Mouse (Mus musculus) forelimb bud, embryonic 11.5 days (tissue): Measurements from ENCODE around the gene Syce1l.

Experiments
- DNase-seq: peaks from one replicate; pipeline ENCODE4 v3.0.0-alpha.2; 2012; ENCODE audit warnings: low read depth, low spot score

Syce1l gene

DNA sequence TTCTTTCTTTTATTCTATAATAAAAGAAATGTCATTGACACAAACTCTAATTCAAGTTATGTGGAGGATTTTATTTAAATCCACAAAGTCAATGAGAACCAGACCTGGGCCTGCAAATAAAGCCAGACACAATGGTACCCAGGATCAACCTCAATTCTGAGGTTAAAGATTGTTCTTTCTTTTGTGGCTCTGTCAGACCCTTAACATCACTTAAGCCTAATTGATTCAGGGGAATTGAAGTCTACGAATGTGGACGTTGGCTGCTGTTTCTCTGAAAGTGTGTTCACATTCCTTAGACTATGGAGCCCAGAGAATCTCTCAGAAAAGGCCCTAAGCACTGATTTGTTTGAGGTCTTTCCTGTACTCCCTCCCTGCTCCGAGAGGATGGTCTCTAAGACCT, 30.3 kb downstream of the Syce1l start:
- DNase-seq, result no peak

DNA sequence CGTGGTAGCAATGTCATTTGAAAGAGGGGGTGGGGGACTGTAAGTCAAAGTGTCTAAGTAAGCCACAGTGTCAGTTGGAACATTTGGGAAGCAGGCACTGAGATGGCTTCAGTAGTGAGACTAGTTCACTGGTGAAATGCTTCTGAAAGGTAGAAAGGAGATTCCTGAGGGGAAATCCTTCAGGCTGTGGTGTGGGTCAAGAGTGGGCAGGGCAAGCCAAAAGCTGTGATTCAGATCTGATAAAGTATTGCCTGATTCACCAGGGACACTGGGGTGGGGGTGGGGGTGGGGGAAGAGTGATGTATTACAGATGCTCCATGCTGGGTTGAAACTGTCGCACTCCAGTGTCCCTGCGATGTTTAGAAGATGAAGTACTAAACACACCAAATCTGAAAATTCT, 31.6 kb downstream of the Syce1l start:
- no peak for DNase-seq

DNA sequence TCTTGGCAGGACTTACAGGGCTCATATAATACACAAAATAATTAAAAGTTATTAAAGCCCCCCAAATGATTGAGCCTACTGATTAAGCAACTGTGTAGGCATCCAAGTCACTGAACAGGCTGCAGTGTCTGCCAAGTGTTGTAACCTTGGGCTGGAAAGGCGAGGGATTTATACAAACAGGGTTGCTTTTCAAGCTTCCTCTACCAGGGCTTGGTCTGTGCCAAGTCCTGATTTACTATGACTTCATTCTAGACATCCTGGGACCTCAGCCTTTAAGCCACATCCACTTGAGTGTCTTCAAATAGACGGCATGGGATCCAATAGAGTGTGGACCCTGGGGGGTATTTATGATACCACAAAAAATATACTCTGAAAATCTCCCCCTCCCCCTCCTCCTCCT, 32.3 kb downstream of the Syce1l start:
- no peak for DNase-seq

DNA sequence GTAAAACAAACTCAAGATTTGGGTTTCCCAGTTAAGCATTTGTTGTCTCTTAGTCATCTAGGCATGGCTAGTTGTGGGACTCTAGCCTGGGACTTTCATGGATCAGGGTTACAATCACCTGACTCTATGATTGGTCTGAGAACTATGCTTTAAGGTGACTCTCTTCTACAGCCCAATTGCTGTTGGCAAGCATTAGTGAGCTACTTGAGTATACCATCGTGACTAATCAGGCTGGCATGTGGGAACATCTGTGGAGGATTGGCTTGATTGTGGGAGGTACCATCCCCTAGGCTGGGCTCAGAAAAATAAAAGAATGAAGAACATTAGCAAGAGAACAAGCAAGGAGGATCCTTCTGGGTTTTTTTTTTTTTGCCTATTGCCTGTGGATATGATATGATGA, 33.8 kb downstream of the Syce1l start:
- no peak for DNase-seq

DNA sequence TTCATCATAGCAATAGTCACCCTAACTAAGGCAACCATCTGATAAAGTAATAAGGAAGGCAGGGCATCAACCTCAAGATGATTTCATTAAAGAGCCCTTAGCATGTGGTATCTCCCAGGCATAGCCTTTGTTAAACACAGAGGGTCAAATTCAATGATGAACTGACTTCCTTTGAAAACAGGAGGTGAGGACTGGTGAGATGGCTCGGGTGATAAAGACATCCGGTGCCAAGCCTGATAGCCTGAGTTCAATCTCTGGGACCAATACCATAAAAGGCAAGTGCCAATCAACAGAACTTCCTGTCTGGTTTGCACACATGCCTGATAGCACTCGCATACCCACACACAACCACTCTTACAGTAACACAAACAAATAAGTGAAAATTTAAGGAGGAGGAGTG, 36.3 kb downstream of the Syce1l start:
- DNase-seq, result no peak

DNA sequence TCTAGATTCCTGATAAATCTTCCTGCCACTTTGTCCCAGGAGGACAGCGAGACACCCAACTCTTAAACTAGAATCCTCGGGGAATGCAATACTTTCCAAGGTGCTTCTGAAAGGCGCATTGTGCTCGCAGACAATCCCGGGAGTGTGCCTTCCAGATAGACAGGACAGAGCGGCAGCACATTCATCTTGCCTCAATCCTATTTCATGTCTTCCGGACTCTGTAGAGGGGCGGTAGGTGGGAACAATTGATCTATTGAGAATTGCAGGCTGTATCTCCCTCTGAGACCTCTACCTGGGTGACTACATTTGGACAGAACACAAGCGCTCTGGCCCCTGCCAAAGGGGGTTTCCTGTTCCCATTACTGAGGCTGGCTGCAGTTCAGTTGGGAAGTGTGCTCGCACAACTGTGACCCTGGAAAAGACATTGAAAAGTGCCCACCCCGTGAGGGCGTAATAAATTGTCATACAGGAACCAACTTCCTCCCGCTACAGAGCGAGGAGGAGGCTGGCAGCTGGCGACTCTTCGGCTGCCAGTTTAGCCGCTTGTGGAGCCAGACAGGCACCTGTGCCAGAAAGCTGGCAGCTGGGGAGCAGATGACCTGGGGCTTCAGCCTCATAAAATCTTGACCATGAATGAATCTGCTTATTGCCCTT, 45.0 kb downstream of the Syce1l start:
- no peak for DNase-seq

DNA sequence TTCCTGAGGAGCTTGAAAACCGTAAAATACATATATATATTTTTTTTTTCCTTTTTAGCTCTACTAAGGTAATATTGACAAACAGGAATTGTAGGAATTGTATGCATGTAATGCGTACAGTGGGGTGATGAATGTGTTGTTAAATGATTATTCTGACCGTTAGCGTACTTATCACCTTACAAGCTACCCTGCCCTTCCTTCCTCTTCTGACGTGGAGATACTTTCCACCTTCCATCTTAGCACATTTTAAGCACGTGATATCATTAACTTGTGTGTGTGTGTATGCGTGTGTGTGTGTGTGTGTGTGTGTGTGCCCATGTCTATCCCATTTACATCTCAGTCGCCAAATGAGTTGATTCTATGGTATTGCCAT, 45.5 kb downstream of the Syce1l start:
- DNase-seq, result no peak

DNA sequence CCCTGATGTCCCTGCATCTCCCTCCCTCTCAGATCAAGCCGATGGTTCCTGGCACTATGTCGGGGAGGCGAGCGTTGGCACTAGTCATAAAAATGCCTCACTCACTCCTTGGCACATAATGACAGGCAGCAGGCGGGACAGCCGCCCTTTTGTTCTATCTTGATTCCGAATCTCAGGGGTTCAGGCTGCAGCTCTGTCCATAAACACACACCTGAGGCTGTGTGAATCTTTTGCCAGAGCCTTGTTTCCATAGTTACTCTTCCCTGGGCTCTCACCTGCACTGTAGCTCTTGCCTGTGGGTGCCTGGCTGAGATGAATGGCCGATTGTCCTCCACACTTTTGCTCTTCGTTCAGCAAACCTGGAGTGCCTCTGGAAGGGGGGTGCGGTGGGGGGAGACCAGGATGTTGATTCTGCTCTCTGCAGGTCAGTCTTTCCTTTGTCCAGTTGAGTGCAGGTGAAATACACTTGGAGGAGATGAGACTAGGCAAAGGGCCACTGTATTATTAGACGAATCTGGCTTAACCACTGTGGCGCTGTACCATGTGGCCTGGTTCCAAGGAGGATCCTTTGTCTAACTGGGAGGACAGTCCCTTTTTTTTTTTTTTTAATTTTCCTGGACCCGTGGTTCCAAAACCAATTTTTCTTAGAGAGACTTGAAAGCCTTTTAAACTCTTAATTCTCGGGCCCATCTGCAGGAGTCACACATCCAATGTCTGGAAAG, 48.8 kb downstream of the Syce1l start:
- DNase-seq, result no peak

DNA sequence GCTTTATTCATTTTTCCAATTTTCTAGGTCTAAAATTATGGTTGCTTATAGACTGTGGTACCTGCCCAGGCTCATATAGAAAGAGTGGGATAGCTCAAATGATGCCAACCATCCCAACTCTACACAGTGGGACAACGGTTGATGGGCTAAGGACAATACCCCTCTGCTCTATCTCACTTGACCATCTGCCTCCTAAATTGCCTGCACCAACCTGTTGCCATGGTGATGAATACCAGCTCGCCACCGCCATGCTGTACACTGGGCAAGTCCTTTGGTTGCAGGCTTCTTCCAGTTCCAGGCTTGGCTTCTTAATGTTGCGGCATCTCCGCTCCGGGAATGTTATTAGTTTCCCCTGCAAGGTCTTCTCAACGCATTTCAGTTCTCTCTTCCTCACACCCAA, 62.0 kb downstream of the Syce1l start:
- no peak for DNase-seq
